Mouse (Mus musculus) liver, postnatal 0 days (tissue): ENCODE measurements at regions not wholly inside any gene's neighbourhood (a gene's known extent, or its start where the extent isn't known, plus 50 kb on each side); places are given as distances from the start of the nearest gene placed in this dataset.

Experiments
- ATAC-seq: fragments of 200-750 bp; cut with Nextera tagmentation; 2 replicates; pipeline ENCODE4 v1.8.0; 2017; ENCODE audit warnings: mild to moderate bottlenecking, moderate library complexity
- DNase-seq: peaks from one replicate; pipeline ENCODE4 v3.0.0-alpha.2; 2016
- H3K27ac ChIP-seq: fragments of 300-500 bp; sonication (generic); 2 replicates; pipeline ENCODE4 v1.5.1; 2014; ENCODE audit warnings: antibody characterized with exemption, moderate library complexity, mild to moderate bottlenecking, low read depth
- H3K27me3 ChIP-seq: fragments of 300-500 bp; sonication (generic); 2 replicates; pipeline ENCODE4 v1.6.1; 2014; ENCODE audit warnings: low read length, control low read depth, mixed read lengths; ENCODE audit not compliant: insufficient read depth
- H3K36me3 ChIP-seq: fragments of 300-500 bp; sonication (generic); replicated peaks from 2 replicates; pipeline ENCODE4 v1.6.1; 2014; ENCODE audit warnings: mild to moderate bottlenecking, control low read depth, low read length, moderate library complexity, mixed read lengths; ENCODE audit not compliant: insufficient read depth
- H3K4me1 ChIP-seq: fragments of 300-500 bp; sonication (generic); 2 replicates; pipeline ENCODE4 v1.6.1; 2014; ENCODE audit warnings: antibody characterized with exemption, mild to moderate bottlenecking, control low read depth; ENCODE audit not compliant: insufficient read depth
- H3K4me2 ChIP-seq: fragments of 300-500 bp; sonication (generic); 2 replicates; pipeline ENCODE4 v1.6.1; 2014; ENCODE audit warnings: low read depth, mild to moderate bottlenecking, low read length, moderate library complexity, mixed read lengths
- H3K4me3 ChIP-seq: fragments of 300-500 bp; sonication (generic); 2 replicates; pipeline ENCODE4 v1.5.1; 2014; ENCODE audit warnings: low read depth, low read length
- H3K9ac ChIP-seq: fragments of 300-500 bp; sonication (generic); replicated peaks from 2 replicates; pipeline ENCODE4 v1.6.1; 2014; ENCODE audit warnings: mild to moderate bottlenecking, moderate library complexity
- H3K9me3 ChIP-seq: fragments of 300-500 bp; sonication (generic); 2 replicates; pipeline ENCODE4 v1.6.1; 2016; ENCODE audit warnings: mild to moderate bottlenecking, control low read depth, low read length, mixed read lengths
- CTCF ChIP-seq: sonication (generic); IDR thresholded peaks from 2 replicates; pipeline ENCODE4 v1.5.1; 2016; ENCODE audit warnings: antibody characterized with exemption, low read depth
- EP300 ChIP-seq: IDR thresholded peaks from 2 replicates; pipeline ENCODE4 v1.6.1; 2016; ENCODE audit warnings: antibody characterized with exemption, low read depth, mild to moderate bottlenecking
- WGBS: fragments of 180-500 bp; shearing (Covaris S2); extraction: QIAGEN DNeasy Blood & Tissue Kit; methylation state at CpG from one replicate; pipeline ENCODE4 v1.1.7; 2014; ENCODE audit not compliant: insufficient replicate concordance; 5-methylcytosine and 5-hydroxymethylcytosine counted together

- no peak overlapping the region for H3K4me2 ChIP-seq
- TF ChIP-seq CTCF (no peak), EP300 (no peak)
- no peak overlapping the region for H3K4me3 ChIP-seq
- no peak for ATAC-seq
- H3K36me3 ChIP-seq: no peaks in the 10 kb centered on the region
- H3K27ac ChIP-seq: no peak overlapping the region
- no peaks in the 10 kb centered on the region for H3K9me3 ChIP-seq
- DNase-seq: no peak
- H3K27me3 ChIP-seq: no peaks in the 10 kb centered on the region
- no peaks in the 10 kb centered on the region for H3K4me1 ChIP-seq
- WGBS: 67% methylated on average over 4 of the region's 4 CpGs
- H3K9ac ChIP-seq: no peak overlapping the region
Measured at GRCm38 (mm10) chr5:132710301-132710700, 167.2 kb upstream of the Auts2 start.

GRCm38 (mm10) chr5:132707531-132707930, 164.4 kb upstream of the Auts2 start:
- no peak for DNase-seq
- H3K27ac ChIP-seq: no peak overlapping the region
- H3K9me3 ChIP-seq: no peaks in the 10 kb centered on the region
- no peak overlapping the region for H3K9ac ChIP-seq
- no peaks in the 10 kb centered on the region for H3K36me3 ChIP-seq
- H3K4me3 ChIP-seq: no peak overlapping the region
- H3K4me1 ChIP-seq: no peaks in the 10 kb centered on the region
- TF ChIP-seq CTCF (no peak), EP300 (no peak)
- 77% methylated on average over 4 of the region's 4 CpGs for WGBS
- no peak for ATAC-seq
- H3K4me2 ChIP-seq: no peak overlapping the region
- H3K27me3 ChIP-seq: no peaks in the 10 kb centered on the region

- ATAC-seq: no peak
- Histone ChIP-seq H3K9me3 (no peaks in the 10 kb centered on the region), H3K4me3 (no peak overlapping the region), H3K27me3 (no peaks in the 10 kb centered on the region), H3K9ac (no peak overlapping the region), H3K36me3 (no peaks in the 10 kb centered on the region), H3K4me2 (no peak overlapping the region), H3K27ac (no peak overlapping the region), H3K4me1 (no peaks in the 10 kb centered on the region)
- WGBS: 68% methylated on average over 10 of the region's 10 CpGs
- TF ChIP-seq EP300 (no peak), CTCF (no peak)
- no peak for DNase-seq
Measured at GRCm38 (mm10) chr5:132703455-132704100, 160.4 kb upstream of the Auts2 start.

- Histone ChIP-seq H3K4me2 (no peak overlapping the region), H3K9me3 (no peaks in the 10 kb centered on the region), H3K27ac (no peak overlapping the region), H3K36me3 (no peaks in the 10 kb centered on the region), H3K27me3 (no peaks in the 10 kb centered on the region), H3K4me3 (no peak overlapping the region), H3K4me1 (no peaks in the 10 kb centered on the region), H3K9ac (no peak overlapping the region)
- TF ChIP-seq EP300 (no peak), CTCF (no peak)
- DNase-seq (no peak), ATAC-seq (no peak)
- WGBS: 70% methylated on average over 3 of the region's 3 CpGs
Measured at GRCm38 (mm10) chr5:132702573-132702972, 159.4 kb upstream of the Auts2 start.

GRCm38 (mm10) chr5:132690784-132691183, 147.6 kb upstream of the Auts2 start:
- Histone ChIP-seq H3K4me2 (no peak overlapping the region), H3K27ac (no peak overlapping the region), H3K36me3 (no peaks in the 10 kb centered on the region), H3K9ac (no peak overlapping the region), H3K27me3 (no peaks in the 10 kb centered on the region), H3K4me1 (no peaks in the 10 kb centered on the region), H3K9me3 (no peaks in the 10 kb centered on the region), H3K4me3 (no peak overlapping the region)
- no peak for DNase-seq
- 80% methylated on average over 10 of the region's 10 CpGs for WGBS
- ATAC-seq: no peak
- TF ChIP-seq CTCF: no peak
- TF ChIP-seq EP300: no peak

GRCm38 (mm10) chr5:132675261-132675660, 132.1 kb upstream of the Auts2 start:
- no peaks in the 10 kb centered on the region for H3K36me3 ChIP-seq
- H3K9ac ChIP-seq: no peak overlapping the region
- TF ChIP-seq CTCF: no peak
- TF ChIP-seq EP300: no peak
- DNase-seq: no peak
- H3K4me3 ChIP-seq: no peak overlapping the region
- 88% methylated on average over 11 of the region's 11 CpGs for WGBS
- no peak overlapping the region for H3K27ac ChIP-seq
- H3K4me1 ChIP-seq: no peaks in the 10 kb centered on the region
- ATAC-seq: no peak
- H3K27me3 ChIP-seq: no peaks in the 10 kb centered on the region
- H3K9me3 ChIP-seq: no peaks in the 10 kb centered on the region
- no peak overlapping the region for H3K4me2 ChIP-seq
